Mouse (Mus musculus) heart, adult 18-20 months (tissue): ENCODE measurements around the gene Gale. TPM values are rescaled to one million over a fixed set of nuclear protein-coding genes. Genes with fewer than 3 reads are reported as not detected.
"Not testable (repeated sequence)": the region's sequence is repeated elsewhere in the genome, so short reads cannot be mapped to it uniquely, and the experiment has no call there.

ENCODE experiments used
- DNase-seq, 2 experiments: peaks; one replicate each; pipeline ENCODE4 v3.0.0; 2021 to 2022; ENCODE audit warnings: mixed read lengths in 1 of 2
- long read RNA-seq, 2 experiments: library from polyadenylated mRNA; stranded (forward); transcript quantifications; one replicate each; pipeline ENCODE4 v2.0.0; 2021
- total RNA-seq, 2 experiments: library from RNA; stranded (reverse); gene quantifications; 2 replicates each; pipeline ENCODE4 v1.2.3; 2021

Gene Gale
- total RNA-seq: 1 to 10 TPM; 1.8 to 2.7 TPM
- long read RNA-seq, experiment 1, partial matches to known transcripts: 1 of 2 reads
- long read RNA-seq, experiment 1, other reads (novel, unspliced or antisense): 0 of 2 reads
- long read RNA-seq, experiment 2, partial matches to known transcripts: 2 of 4 reads
- long read RNA-seq, experiment 2, other reads (novel, unspliced or antisense): 1 of 4 reads

GRCm38 (mm10) chr4:135963457-135964193 is at the start of gene Gale:
Gene Gale (plus strand): TSS chr4:135963727.
- peak; percentile 97 for DNase-seq

DNA sequence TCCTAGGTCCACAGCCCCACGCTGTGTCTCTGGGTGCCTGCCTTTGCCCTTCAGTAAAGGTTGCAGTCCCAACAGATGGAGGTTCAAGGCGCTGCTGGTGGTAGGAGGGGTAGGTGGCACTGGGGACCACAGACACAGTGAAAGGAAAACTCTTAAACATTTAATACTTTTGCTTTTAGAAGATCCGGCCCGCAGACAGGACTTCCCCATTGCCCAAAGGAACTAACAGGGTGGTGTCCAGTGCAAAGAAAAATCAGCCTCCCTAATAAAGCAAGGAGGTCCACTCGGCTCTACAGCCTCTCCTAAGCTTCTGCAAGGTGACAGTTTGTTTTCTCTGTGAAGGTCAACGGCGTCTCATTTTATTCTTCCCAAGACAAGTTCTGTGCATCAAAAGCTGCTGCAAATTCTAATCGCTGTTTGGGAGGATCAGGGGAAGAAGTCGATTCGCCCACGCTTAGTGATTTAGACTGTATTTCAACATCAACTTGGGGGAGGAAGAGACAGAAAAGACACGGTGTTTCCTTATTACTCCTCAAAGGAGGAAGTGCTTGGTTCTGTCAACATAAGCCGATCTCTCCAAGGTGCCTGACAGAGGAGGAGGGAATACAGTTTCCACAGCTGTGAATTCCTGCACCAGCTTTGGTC is 44.8 kb upstream of the Gale start:
- peak; percentile 33 to 56 for DNase-seq

DNA sequence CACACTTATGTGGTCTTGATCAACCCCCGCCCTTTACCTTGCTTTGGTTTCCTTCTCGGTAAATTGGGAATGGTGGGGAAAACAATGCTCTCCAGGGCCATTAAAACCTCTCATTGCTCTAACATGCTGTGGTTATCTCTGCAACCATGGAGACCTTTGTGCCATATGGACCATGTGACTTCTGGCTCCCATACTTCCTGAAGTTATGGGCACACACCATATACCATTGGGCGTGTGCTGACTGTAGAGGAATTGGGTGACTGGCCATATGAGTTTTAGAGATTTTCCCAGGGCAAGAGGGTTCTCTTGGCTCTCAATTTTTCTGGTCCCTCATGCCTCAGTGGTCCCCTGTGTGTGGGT is 44.3 kb upstream of the Gale start:
- DNase-seq: no peak

DNA sequence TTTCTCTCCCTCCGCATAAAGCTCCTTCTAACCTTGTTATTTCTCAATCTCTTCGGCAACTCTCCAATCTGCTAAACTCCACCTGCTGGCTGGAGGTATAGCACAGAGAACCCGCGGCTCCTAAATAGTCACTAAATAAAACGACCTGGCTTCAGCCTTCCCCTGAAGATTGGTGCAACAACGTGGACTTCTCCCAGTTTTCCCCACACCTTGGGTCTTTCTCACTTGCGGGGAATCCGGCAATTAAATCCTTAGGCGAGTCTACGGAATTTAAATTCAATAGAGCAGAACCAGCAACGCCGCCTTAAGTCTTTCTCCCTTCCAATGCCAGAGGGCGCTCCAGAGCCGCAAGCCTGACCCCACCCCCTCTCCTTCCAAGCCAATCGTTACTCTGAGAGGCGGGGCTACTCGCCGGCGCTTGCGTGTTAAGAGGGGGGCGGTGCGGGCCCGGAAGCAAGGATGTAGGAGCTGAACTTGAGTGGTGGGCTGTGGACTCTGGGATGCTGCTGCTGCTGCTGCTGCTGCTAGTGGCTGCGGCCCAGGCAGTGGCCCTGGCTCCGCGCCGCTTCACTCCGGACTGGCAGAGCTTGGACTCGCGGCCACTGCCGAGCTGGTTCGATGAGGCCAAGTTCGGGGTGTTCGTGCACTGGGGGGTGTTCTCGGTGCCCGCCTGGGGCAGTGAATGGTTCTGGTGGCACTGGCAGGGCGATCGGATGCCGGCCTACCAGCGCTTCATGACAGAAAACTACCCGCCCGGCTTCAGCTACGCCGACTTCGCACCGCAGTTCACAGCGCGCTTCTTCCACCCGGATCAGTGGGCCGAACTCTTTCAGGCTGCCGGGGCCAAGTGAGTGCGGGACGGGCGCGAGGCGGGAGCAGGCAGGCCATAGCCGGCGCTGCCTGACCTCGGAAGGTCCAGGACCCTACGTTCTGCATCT is 43.0 kb upstream of the Gale start, which contains the start of gene Fuca1:
Gene Fuca1 (plus strand): TSS at position 432 of the 938 bp plus-strand sequence.
- peak; percentile 96 to 98 for DNase-seq

DNA sequence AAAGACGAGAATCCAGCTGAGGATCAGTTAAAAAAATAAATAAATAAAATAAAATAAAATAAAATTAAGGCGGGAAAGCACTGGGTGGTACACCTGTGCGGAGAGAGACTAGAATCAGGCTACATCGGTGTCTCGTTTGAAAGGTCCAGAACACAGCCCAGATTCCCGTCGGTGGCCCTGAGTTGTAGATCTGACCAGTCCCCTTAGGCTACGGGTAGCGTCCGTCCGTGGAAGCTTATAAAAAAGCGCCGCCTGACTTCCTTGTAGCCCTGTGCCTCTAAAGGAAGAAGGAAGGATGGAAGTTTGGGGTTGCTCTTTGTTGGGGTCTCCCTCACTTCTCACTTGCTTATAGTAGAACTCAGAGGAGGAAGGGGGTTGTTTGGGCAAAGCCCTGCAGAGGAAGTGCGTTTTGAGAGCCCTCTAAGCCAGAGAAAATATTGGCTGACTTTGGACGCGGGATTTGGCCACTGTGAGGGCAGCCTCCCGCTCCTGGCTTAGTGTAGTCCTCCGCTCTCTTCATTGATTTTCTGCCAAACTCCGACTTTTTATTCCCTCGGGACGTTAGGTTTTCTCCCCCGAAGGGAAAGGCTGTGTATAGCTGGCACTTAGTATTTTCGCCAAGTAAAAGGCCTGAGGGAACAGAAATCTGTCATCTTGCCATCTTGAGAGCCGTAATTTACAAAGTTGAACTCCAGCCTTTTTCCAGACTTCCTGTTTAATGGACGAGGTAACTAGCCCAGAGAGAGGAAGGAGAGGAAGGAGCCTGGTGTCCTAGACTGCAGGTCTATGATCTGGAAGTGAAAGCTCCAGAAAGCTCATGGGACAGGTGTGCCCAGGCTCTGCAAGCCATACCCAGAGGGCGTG is 42.0 kb upstream of the Gale start:
- peak; percentile 63 to 67 for DNase-seq

DNA sequence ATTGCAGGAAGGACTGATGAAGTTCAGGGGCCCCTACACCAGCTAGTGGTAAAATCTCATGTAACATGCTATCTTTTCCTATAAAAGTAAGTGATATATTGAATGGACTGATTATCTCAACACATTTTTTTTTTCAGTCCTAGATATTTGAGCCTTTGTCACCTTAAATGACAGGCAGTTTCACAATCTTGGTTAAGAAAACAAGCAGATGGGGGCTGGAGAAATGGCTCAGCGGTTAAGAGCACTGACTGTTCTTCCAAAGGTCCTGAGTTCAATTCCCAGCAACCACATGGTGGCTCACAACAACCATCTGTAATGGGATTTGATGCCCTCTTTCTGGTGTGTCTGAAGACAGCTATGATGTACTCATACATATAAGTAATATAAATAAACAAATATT is 41.3 kb upstream of the Gale start:
- no peak for DNase-seq

GRCm38 (mm10) chr4:135924418-135924817 is 39.1 kb upstream of the Gale start:
- no peak for DNase-seq

DNA sequence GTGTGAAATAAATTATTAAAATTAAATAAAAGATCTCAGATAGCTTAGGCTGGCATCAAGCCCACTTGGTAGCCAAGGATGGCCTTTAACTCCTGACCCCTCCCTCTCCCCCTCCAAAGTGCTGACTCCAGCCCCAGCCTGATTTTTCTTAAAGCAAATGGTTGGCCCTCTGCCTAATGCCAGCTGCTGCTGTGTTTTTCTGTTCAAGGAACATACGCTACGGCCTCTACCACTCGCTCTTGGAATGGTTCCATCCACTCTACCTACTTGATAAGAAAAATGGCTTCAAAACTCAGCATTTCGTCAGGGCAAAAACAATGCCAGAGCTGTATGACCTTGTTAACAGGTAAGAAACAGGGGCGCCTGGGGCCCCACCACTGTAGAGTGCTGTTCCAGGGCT is 38.2 kb upstream of the Gale start:
- no peak for DNase-seq

- DNase-seq: no peak
Observed at GRCm38 (mm10) chr4:135926195-135926808, 37.2 kb upstream of the Gale start.

DNA sequence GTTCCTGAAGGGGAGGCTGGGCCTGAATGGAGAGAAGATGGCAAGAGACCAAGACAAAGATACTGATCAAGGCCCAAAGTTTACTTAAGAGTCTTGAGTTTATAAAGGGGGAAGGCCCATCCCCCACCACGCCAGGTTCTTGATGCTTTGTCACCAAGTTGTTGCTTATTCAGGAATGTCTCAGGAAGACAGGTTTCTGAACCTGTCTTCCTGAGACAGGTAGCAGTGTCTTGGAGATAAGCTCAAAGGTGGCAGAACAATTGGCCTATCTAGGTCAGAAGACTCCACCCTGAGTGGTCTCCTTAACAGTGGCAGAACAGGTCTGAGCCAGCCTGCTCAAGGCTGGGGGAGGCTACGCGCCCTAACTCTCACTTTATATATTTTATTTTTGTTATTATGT is 36.7 kb upstream of the Gale start:
- no peak for DNase-seq

DNA sequence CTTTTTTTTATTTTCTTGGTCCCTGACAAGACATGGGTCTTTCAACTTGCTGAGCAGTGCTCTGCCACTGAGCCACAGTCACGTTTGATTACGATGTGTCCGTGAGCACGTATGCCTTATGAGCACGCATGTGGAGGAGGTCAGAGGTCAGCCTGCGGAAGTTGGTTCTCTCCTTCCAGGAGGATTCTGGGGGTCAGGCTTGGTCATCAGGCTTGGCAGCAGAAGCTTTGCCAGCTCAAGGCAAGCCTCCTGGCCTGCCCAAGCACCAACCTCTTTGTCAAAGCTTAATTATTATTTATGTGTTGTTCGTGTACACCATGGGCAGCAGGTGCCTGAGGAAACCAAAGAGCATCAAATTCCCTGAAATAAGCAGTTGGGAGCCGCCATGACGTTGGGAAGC is 35.2 kb upstream of the Gale start:
- no peak for DNase-seq

- DNase-seq: no peak
Observed at GRCm38 (mm10) chr4:135929405-135929804, 34.1 kb upstream of the Gale start.

DNA sequence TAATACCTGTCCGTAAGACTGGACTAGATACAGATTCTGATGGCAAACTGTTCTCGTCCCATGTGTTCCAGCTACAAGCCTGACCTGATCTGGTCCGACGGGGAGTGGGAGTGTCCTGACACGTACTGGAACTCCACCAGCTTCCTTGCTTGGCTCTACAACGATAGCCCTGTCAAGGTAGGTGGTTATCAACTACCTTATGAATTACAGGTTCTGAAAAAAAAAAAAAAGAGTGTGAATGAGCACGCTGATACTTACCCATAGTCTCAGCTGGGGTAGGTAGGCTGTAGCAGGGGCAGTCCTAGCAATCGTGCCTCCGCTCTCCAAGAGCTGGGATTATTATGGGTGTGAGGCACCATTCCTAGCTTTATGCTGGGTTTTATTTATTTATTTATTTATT is 33.7 kb upstream of the Gale start:
- no peak for DNase-seq

GRCm38 (mm10) chr4:135930239-135930638 is 33.3 kb upstream of the Gale start:
- no peak for DNase-seq

DNA sequence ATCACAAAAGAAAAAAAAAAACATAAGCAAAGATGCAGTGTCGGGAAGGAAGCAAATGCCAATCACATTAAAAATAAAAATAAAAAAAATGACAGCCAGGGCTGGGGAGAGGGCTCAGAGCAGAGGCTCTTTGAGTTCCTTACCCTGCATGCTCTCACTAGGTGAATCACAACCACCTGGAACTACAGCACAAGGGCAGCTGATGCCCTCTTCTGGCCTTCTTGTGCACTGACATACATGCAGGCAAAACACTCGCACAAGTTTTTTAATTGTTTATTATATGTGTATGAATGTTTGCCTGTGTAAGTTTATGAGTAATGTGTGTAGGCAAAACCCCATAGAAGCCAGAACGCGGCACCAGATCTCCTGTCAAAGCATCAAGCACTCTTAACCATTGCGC is 31.7 kb upstream of the Gale start:
- peak in 1 of 2 experiments; percentile 33 for DNase-seq

GRCm38 (mm10) chr4:135934708-135935500 is 28.6 kb upstream of the Gale start:
- no peak for DNase-seq

DNA sequence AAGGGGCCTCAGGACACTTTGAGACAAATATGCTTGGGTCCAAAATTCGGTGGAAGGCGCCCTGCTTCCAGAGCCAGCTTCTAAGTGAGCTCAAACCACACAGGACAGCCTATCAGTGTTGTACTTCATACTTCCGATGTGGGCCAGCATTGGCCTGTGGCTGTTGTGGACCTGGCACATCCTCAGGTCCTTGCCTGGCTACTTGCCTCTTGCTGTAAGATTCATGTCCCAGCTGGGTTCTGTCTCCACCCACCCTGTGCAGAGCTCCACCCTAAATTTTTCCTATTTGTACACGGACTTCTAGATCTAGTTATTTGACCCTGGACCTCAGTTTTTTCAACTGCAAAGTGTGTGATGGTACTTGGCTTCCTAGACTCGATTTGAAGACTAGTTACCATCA is 28.0 kb upstream of the Gale start:
- peak; percentile 61 to 68 for DNase-seq

DNA sequence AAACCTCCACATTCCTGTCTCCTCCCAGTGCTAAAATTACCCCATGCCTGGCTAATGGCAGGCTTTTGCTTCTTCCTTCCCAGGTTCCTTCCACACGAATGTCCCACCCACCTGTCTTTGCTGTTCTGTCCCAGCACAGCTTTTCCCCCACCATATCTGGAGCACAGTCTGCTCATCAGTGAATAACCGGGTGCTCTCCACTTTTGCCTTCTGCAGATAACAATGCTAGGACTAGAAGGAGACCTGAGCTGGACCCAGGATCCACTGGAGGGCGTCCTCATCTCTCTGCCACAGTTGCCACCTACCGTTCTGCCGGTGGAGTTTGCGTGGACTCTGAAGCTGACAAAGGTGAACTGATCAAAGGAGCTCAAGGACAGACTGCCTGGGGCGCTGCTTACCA is 24.7 kb upstream of the Gale start:
- no peak for DNase-seq

GRCm38 (mm10) chr4:135941026-135941425 is 22.5 kb upstream of the Gale start:
- DNase-seq: not testable (repeated sequence)

DNA sequence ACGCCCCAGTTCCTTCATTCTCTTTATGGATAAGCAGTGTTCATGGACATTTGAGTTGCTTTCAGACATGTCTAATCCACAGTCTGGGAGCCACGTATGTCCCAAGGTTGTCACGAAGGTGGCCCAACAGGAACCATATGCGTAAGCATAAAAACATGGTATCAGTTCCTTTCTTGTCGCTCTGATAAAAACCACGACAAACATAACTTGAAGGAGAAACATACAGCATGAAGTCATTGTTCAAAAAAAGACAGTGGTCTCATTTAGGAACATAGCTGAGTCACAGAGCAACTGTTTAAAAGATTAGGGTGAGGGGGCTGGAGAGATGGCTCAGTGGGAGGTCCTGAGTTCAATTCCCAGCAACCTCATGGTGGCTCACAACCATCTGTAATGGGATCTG is 21.3 kb upstream of the Gale start:
- DNase-seq: no peak
